Mouse (Mus musculus): ENCODE measurements around the gene Iqcf1.

The Iqcf1 gene

GRCm38 (mm10) chr9:106499667-106500066, at the start of gene Iqcf1:
Gene Iqcf1, plus strand, starts transcription at chr9:106499967.
- no peak for DNase-seq

GRCm38 (mm10) chr9:106450661-106451060, 49.1 kb upstream of the Iqcf1 start:
- no peak for DNase-seq

DNA sequence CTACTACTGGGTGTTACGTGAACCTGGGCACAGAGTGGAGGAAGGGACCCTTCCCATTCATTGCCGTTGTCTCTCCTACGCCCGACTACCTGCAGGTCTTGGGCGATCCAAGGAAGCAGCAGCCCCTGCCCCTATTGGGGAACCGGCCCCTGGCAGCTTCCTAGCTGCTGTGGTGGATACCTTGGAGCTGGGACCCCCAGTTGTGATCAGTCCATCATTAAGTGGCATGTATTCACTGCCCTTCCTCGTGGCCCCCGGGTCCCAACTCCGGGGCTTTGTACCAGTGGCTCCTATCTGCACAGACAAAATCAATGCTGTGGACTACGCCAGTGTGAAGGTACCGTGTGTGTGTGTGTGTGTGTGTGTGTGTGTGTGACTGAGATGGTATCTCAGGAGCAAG, 48.5 kb upstream of the Iqcf1 start:
- no peak for DNase-seq

DNA sequence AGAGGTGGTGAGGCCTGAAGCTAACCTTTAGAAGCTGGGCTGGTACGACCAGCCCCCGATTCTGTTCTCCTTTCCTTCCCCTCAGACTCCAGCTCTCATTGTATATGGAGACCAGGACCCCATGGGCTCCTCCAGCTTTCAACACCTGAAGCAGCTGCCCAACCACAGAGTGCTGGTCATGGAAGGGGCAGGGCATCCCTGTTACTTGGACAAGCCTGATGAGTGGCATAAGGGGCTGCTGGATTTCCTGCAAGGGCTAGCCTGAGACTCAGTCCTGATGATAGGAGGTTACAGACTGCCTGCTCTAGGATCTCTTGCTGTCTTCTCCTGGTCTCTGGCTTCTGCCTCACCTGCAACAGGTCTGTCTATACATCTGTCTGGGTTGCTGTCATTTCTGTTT, 47.9 kb upstream of the Iqcf1 start:
- DNase-seq = no peak

DNA sequence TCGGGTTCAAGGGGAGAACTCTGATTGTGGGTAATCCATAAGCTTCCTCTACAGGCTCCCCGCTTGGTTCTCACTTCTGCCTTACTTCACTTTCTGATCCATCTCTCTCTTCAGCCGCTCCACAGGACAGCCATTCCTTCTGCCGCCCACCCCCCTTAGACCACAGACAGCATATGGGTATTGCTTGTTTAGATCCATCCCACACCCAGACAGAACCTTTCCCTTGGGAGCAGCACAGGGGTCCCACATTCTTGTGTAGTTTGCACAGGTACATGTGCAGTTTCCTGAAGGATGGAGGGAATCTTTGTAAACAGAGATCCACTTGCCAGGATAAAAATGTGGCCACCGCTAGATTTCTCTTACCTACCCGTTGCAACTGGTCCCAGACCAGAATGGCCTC, 47.4 kb upstream of the Iqcf1 start:
- no peak for DNase-seq

GRCm38 (mm10) chr9:106452821-106453220, 46.9 kb upstream of the Iqcf1 start:
- no peak for DNase-seq

DNA sequence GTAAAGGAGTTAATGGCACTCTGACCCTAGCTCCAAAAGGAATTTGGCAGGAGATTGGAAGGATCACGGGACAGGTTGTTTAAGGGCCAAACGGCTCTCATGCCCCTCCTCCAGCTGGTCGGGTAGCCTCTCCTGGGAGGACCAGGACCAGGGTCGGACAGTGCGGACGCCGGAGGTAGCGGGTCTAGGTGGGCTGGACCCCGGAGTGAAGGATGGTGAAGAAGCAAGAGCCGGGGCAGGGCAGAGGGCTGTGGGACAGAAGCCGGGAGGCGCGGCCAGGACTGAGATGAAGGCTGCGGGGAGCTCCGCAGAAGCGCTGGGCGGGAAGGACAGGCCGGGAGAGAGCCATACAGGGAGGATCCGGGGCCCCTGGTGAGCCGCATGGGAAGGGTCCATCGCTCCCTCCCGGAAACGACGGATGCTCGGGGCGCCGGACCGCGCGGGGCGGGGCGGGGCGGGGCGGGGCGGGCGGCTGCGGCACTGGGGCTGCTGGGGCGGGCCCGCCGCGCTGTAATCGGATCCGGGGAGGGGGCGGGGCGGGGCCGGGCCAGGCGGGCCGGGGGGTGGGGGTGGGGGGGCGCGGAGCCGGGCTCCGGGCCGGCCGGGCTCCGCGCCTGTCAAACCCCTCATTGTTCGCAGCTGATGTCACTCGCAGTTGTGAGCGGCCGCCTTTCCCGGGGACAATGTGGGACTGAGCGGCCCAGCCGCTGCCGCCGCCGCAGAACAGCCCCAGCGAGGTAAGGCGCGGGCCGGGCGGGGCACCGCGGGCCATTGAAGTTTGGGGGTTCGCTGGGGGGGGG, 46.3 kb upstream of the Iqcf1 start, which contains the start of gene Pcbp4:
Gene Pcbp4 (plus strand): TSS at position 21 of the 800 bp plus-strand sequence.
- DNase-seq = peak; percentile 36

DNA sequence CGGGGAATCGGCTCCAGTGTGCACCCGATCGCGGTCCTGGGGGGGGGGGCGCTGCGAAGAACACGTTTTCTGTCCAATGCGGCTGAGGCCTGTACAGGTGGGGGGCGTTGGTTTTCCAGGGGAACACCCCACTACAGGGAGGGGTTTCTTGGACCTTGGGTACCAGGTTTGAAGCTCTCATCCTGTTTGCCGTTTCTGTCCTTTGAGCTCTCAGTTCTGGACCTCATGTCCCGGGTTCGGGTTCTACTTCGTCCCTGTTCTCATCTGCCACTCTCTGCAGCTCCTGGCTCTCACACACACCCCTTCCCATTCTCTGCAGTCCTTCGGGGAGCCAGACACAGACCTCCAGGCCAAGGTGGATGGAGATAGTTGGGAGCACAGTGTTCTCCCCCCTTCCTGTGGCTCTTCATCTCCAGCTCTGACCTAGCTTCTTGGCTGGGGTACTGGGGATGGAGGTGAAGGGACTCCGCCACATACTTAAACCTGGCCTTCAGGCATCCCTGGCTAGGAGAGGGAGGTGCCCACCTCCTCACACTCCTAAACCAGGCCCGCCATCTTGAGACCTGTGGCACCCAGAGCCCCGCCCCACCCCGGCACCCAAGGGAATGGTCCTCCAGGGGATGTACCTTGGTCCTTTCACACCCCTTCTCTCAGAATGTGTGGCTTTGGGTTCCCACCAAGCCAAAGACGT, 45.6 kb upstream of the Iqcf1 start:
- DNase-seq = no peak

GRCm38 (mm10) chr9:106454888-106455681, 44.7 kb upstream of the Iqcf1 start:
- DNase-seq = no peak

DNA sequence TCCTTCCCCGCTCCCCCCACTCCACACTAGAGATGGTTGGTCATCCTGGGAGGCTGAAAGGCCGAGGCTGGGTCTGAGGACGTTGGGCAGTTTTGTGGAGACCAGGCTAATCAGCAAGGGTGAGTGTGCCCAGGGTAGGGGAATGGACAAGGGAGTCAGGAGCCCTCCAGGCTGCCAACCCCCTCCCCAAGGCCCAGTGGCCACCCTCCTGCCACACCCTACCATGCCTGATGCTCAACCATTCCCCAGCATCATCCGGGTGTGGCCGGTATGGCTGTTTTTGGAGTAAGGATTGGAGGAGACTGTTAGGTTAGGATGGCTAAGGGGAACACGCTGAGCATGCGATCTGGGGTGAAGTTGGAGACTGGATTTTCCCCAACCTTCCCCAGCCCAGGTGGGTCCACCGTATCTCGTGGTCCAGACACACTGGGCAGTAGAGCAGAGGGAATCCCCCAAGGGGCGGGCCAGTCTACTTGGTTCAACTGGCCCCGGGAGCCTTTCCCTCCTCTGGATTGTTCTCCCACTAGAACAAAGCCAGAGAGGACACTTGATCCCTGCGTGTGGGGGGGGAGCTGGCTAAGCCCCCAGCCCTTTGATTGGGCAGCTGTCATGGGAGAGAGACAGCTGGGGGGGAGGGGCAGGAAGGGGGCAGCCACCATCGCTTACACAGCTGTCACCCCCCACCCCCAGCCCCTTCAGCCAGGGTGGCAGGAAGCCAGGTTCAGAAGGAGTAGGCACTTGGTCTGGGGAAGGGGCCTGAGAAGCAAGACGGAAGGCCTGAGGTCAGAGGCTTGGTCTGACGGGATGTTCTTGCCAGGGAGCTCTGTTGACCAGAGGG, 43.2 kb upstream of the Iqcf1 start:
- DNase-seq = no peak

DNA sequence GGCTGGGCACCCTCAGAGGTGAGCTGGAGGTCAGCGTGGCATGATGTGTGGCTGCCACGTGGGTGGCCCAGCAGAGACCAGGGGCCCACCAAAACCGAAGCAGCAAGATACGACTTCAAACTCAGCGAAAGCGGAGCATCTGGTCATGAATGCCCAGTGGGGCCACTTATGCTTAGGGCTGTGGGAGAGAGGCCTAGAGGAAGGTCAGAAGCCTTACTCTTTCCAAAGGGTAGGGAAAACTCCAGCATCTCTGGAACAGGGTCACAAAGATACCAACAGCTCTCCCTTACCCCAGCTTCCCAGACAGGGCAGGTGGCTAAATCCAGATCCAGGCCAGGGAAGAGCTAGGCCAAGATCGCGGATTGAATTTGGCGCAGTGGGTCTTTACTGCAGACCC, 42.6 kb upstream of the Iqcf1 start:
- DNase-seq = no peak

DNA sequence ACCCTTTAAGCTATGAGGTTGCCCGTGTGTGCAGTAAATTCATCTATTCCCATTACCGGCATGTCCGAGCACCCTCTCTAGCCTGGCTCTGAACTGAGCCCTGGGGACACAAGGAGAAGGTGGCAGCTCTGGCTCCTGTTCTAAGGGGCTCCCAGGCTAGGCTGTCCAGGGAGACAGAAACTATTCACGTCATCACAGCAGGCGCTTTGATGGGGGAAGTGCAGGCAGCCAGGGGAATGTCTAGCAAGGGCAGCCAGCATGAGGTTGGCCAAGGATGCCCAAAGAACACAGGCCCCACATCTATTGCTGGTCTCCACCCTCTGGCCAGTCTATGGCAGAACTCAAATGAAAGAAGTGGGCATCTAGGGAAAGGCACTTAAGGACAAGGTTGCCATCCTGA, 41.8 kb upstream of the Iqcf1 start:
- no peak for DNase-seq

- no peak for DNase-seq
Measured at GRCm38 (mm10) chr9:106459946-106460345, 39.8 kb upstream of the Iqcf1 start.

DNA sequence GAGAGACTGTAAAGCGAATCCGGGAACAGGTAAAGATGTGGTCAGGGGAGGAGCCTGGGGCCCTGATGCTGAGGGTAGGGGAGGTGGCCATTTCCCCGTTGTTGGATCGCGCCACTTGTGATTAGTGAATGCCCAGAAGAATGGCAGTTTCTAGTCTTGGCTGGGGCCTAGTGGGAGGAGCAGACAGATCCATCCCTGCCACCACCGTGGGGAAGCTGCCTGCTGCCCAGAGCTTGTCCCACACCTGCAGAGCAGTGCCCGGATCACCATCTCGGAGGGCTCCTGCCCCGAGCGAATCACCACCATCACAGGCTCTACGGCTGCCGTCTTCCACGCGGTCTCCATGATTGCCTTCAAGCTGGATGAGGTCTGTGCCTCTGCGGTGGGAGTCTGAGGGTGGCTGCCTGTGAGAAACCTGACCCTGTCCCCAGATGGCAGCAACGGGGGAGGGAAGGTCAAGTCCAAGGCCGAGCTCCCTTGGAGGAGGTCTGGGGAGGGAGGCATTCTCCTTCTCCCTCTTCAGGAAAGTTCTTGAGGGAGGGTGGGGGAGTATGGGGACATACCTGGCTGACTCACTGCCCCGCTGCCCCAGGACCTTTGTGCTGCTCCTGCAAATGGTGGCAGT, 39.3 kb upstream of the Iqcf1 start:
- no peak for DNase-seq

DNA sequence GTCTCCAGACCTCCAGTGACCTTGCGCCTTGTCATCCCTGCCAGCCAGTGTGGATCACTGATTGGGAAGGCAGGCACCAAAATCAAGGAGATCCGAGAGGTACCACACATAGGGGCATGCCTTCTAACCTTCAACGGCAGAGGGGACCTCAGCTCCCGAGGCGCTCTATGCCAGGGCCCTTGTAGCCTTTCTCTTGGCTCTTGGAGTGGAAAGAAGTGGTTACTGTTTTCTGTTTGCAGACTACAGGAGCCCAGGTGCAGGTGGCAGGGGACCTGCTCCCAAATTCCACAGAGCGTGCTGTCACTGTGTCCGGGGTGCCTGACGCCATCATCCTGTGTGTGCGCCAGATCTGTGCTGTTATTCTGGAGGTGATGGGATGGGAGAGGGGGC, 38.7 kb upstream of the Iqcf1 start:
- DNase-seq = no peak

DNA sequence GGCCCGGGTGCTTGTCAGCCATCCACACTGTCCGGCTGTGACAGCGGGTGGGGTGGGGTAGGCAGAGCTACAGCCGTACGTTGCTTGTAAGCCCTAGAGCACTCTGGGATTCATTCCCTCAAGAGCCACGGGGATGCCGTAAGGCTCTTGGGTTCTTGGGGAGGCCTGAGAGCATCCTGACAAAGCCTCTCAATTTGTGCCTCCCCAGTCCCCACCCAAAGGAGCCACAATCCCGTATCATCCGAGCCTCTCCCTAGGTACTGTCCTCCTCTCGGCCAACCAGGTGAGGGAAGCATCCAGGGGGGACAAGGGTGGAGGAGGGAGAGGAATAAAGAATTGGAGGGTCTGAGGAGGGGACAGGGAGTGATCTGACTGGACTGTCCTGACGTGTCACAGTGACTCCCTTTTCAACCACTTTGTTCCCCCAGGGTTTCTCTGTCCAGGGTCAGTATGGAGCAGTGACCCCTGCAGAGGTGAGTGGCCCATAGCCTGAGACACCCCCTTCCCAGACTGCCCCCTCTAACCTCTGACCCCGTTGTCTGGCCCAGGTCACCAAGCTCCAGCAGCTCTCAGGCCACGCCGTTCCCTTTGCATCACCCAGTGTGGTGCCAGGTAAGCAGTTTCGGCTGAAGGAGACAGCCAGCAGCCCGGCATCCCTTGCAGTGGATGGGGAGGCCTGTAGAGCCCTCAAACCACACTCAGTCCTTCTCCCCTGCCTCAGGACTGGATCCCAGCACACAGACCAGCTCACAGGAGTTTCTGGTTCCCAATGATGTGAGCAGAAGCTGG, 37.9 kb upstream of the Iqcf1 start:
- no peak for DNase-seq

DNA sequence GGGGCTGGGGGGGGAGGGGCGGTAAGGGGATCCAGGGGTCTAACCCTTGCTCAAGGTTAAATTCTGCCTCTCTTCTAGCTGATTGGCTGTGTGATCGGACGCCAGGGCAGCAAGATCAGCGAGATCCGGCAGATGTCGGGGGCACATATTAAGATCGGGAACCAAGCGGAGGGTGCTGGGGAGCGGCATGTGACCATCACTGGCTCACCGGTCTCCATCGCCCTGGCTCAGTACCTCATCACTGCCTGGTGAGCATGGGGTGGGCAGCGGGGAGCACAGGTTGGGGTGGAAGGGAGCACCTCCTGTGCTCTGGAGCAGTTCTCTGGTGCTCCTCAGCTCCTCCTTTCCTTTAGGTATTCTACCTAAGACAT, 37.4 kb upstream of the Iqcf1 start:
- DNase-seq = no peak

DNA sequence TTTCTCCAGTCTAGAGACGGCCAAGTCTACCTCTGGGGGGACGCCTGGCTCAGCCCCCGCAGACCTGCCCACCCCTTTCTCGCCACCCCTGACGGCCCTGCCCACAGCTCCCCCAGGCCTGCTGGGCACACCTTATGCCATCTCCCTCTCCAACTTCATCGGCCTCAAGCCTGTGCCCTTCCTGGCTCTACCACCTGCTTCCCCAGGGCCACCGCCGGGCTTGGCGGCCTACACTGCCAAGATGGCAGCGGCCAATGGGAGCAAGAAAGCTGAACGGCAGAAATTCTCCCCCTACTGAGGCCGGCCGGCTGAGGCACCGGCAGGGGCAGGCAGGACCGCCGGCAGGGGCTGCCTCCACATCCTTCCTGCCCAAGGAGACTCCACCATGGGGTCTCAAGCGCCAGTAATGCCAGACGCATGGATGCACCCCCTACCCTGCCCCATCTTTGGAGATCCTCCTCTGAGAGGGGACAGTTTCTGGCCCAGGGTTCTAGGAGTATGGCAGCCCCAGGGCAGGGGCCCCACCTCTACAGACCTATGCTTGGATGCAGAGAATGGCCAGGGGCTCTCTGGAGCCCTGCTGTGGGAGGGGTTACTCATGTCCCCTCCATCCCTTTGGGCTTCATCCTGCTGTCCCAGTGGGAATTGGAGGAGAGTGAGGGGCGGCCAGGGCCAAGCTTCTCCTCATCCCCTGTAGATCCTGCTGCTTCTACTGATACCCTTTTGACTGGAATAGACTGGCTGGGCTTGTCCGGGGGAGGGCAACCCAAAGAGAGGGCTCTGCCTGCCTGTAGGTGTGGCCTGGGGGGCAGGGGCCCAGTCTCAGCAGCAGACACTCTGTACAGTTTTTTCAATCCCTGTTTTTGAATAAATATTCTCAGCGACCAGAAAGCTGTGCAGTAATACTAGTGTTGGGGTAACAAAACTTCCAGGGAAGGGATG, 36.4 kb upstream of the Iqcf1 start:
- DNase-seq = no peak

GRCm38 (mm10) chr9:106464751-106465541, 34.8 kb upstream of the Iqcf1 start:
- no peak for DNase-seq
